Mouse (Mus musculus): ENCODE results near the gene Gm20605. TPM values are rescaled to one million over a fixed set of nuclear protein-coding genes. Genes with fewer than 3 reads are reported as not detected.

The Gm20605 gene
- polyA plus RNA-seq, 1 experiment, result 3.3 TPM

DNA sequence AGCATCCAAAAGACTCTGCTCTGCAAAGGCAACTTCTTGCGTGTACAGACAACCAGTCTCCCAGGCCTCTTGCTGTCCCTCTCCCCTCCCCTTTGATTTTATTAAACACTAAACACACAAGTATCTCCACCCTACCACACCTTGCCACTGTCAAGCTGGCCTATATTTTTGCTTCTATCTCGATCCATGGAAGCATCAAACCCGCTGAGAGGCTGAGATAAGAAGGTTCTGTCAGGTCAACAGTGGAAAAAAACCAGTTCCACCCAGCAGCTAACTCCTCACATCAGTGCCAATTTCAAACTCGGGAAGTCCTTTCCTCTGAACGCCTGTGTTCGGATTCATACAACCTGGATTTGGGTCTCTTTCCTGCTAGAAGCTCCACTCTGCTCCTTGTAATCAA lies 44.0 kb downstream of the Gm20605 start:
- TF ChIP-seq REST (IDR thresholded peaks at IDR 0.05; ENCODE audit: insufficient read depth, insufficient read length) (no peak), MAX (IDR thresholded peaks at IDR 0.05; ENCODE audit: low read depth) (no peak), USF1 (IDR thresholded peaks at IDR 0.05; ENCODE audit: low read depth) (no peak), E2F4 (IDR thresholded peaks at IDR 0.05; ENCODE audit: insufficient read depth) (no peak)

DNA sequence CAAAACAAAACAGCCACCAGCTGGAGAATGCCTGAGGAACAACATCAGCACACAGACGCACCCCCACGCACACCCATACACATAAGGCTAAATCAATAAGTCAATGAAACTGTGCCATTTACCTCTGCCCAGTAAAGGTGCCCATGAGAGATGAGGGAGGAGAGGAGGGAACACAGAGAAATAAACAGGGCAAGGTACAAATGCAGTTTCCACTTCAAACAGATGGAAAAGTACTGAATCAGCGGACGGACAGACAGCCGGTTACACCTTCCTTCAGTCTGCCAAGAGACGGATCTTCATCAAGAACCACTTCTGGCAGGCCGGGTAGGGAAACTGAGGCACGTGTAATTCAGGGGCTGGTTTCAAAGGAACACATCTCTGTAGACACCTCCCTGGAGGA lies 45.8 kb downstream of the Gm20605 start:
- Histone ChIP-seq H3K4me3 (no peak overlapping the region), H3K27me3 (ENCODE audit: control insufficient read depth, insufficient read depth, insufficient read length) (no peaks in the 10 kb centered on the region), H3K4me2 (ENCODE audit: low read depth) (no peak overlapping the region), H3ac (ENCODE audit: control insufficient read depth, insufficient read length) (no peak overlapping the region), H3K36me3 (ENCODE audit: control insufficient read depth, insufficient read depth) (no peaks in the 10 kb centered on the region), H3K79me2 (ENCODE audit: control insufficient read depth, insufficient read depth) (peaks cover 9% of the 10 kb centered on the region)
- TF ChIP-seq USF1 (IDR thresholded peaks at IDR 0.05; ENCODE audit: low read depth) (no peak), POLR2A (IDR thresholded peaks at IDR 0.05; ENCODE audit: insufficient read length, low read depth) (no peak), SRF (IDR thresholded peaks at IDR 0.05; ENCODE audit: control insufficient read depth, insufficient read length, low read depth) (no peak), CEBPB (IDR thresholded peaks at IDR 0.05; ENCODE audit: insufficient read depth, poor library complexity, severe bottlenecking) (no peak), E2F4 (IDR thresholded peaks at IDR 0.05; ENCODE audit: insufficient read depth) (no peak), TCF3 (IDR thresholded peaks at IDR 0.05; ENCODE audit: insufficient read length, low read depth) (no peak), MAX (IDR thresholded peaks at IDR 0.05; ENCODE audit: low read depth) (no peak), TCF12 (IDR thresholded peaks at IDR 0.05; ENCODE audit: insufficient read depth, poor library complexity, severe bottlenecking) (no peak), POLR2AphosphoS2 (IDR thresholded peaks at IDR 0.05; ENCODE audit: insufficient read length, low read depth) (no peak), MYOG (IDR thresholded peaks at IDR 0.05; ENCODE audit: control insufficient read depth in 1 of 3, insufficient read depth in 1 of 3, insufficient read length in 2 of 3, low read depth in 2 of 3) (no peak), MYOD1 (IDR thresholded peaks at IDR 0.05; ENCODE audit: control insufficient read depth in 1 of 3, insufficient read length in 2 of 3, low read depth in 2 of 3) (no peak), REST (IDR thresholded peaks at IDR 0.05; ENCODE audit: insufficient read depth, insufficient read length) (no peak)

More for the DNA sequence above, 44.0 kb downstream of the Gm20605 start:
- no peak overlapping the region for H3ac ChIP-seq (ENCODE audit: control insufficient read depth, insufficient read length)
- no peak overlapping the region for H3K4me2 ChIP-seq (ENCODE audit: low read depth)
- H3K27me3 ChIP-seq (ENCODE audit: control insufficient read depth, insufficient read depth, insufficient read length), result no peaks in the 10 kb centered on the region
- H3K4me3 ChIP-seq, result no peak overlapping the region
- H3K79me2 ChIP-seq (ENCODE audit: control insufficient read depth, insufficient read depth), result peaks cover 14% of the 10 kb centered on the region
- no peaks in the 10 kb centered on the region for H3K36me3 ChIP-seq (ENCODE audit: control insufficient read depth, insufficient read depth)

DNA sequence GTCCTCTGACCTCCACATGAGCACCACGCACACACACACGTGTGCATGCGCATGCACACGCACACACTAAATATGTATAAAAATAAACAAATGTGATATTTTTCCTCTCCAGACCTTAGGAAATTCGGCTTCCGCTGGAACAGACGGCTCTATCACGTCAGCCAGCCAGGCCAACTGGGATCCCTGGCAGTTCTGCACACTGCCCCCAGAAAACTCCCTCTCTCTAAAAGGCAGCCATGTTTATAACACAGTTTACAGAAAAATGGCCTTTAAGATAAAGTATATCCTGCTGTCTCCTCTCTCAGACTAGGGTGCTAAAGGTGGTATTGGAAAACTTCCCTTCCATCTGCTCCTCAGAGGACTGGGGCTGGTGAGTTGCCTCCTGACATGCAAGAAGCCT lies 48.9 kb downstream of the Gm20605 start:
- H3K79me2 ChIP-seq (ENCODE audit: control insufficient read depth, insufficient read depth), result peaks cover 22% of the 10 kb centered on the region
- H3K4me2 ChIP-seq (ENCODE audit: low read depth), result no peak overlapping the region
- no peak overlapping the region for H3ac ChIP-seq (ENCODE audit: control insufficient read depth, insufficient read length)
- H3K27me3 ChIP-seq (ENCODE audit: control insufficient read depth, insufficient read depth, insufficient read length), result no peaks in the 10 kb centered on the region
- TF ChIP-seq POLR2A (IDR thresholded peaks at IDR 0.05; ENCODE audit: insufficient read length, low read depth) (no peak), TCF12 (IDR thresholded peaks at IDR 0.05; ENCODE audit: insufficient read depth, poor library complexity, severe bottlenecking) (no peak), REST (IDR thresholded peaks at IDR 0.05; ENCODE audit: insufficient read depth, insufficient read length) (no peak), MYOD1 (IDR thresholded peaks at IDR 0.05; ENCODE audit: control insufficient read depth in 1 of 3, insufficient read length in 2 of 3, low read depth in 2 of 3) (no peak), E2F4 (IDR thresholded peaks at IDR 0.05; ENCODE audit: insufficient read depth) (no peak), CEBPB (IDR thresholded peaks at IDR 0.05; ENCODE audit: insufficient read depth, poor library complexity, severe bottlenecking) (no peak), TCF3 (IDR thresholded peaks at IDR 0.05; ENCODE audit: insufficient read length, low read depth) (no peak), POLR2AphosphoS2 (IDR thresholded peaks at IDR 0.05; ENCODE audit: insufficient read length, low read depth) (no peak), MYOG (IDR thresholded peaks at IDR 0.05; ENCODE audit: control insufficient read depth in 1 of 3, insufficient read depth in 1 of 3, insufficient read length in 2 of 3, low read depth in 2 of 3) (no peak), MAX (IDR thresholded peaks at IDR 0.05; ENCODE audit: low read depth) (no peak), USF1 (IDR thresholded peaks at IDR 0.05; ENCODE audit: low read depth) (no peak), SRF (IDR thresholded peaks at IDR 0.05; ENCODE audit: control insufficient read depth, insufficient read length, low read depth) (no peak)
- no peak overlapping the region for H3K4me3 ChIP-seq
- no peaks in the 10 kb centered on the region for H3K36me3 ChIP-seq (ENCODE audit: control insufficient read depth, insufficient read depth)

DNA sequence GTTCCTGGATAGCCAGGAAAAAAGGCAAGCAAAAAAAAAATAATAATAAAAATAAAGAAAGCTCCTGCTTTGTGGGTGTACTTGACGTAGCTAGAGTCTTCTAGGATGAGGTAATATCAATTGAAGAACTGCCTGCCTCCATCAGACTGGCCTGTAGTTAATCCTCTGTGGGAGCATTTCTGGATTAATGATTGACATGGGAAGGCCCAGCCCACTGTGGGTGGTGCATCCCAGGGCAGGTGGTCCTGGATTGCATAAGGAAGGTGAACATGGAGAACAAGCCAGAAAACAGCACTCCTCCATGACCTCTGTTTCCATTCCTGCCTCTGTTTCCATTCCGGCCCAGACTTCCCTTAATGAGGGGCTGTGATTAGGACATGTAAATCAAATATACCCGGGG lies 49.8 kb downstream of the Gm20605 start:
- no peak overlapping the region for H3ac ChIP-seq (ENCODE audit: control insufficient read depth, insufficient read length)
- H3K27me3 ChIP-seq (ENCODE audit: control insufficient read depth, insufficient read depth, insufficient read length), result no peaks in the 10 kb centered on the region
- no peak overlapping the region for H3K4me2 ChIP-seq (ENCODE audit: low read depth)
- TF ChIP-seq USF1 (IDR thresholded peaks at IDR 0.05; ENCODE audit: low read depth) (no peak), REST (IDR thresholded peaks at IDR 0.05; ENCODE audit: insufficient read depth, insufficient read length) (no peak), CEBPB (IDR thresholded peaks at IDR 0.05; ENCODE audit: insufficient read depth, poor library complexity, severe bottlenecking) (no peak), POLR2AphosphoS2 (IDR thresholded peaks at IDR 0.05; ENCODE audit: insufficient read length, low read depth) (no peak), MYOG (IDR thresholded peaks at IDR 0.05; ENCODE audit: control insufficient read depth in 1 of 3, insufficient read depth in 1 of 3, insufficient read length in 2 of 3, low read depth in 2 of 3) (no peak), TCF12 (IDR thresholded peaks at IDR 0.05; ENCODE audit: insufficient read depth, poor library complexity, severe bottlenecking) (no peak), MAX (IDR thresholded peaks at IDR 0.05; ENCODE audit: low read depth) (no peak), MYOD1 (IDR thresholded peaks at IDR 0.05; ENCODE audit: control insufficient read depth in 1 of 3, insufficient read length in 2 of 3, low read depth in 2 of 3) (no peak), POLR2A (IDR thresholded peaks at IDR 0.05; ENCODE audit: insufficient read length, low read depth) (no peak), SRF (IDR thresholded peaks at IDR 0.05; ENCODE audit: control insufficient read depth, insufficient read length, low read depth) (no peak), TCF3 (IDR thresholded peaks at IDR 0.05; ENCODE audit: insufficient read length, low read depth) (no peak)
- H3K79me2 ChIP-seq (ENCODE audit: control insufficient read depth, insufficient read depth), result peaks cover 23% of the 10 kb centered on the region
- H3K4me3 ChIP-seq, result no peak overlapping the region
- H3K36me3 ChIP-seq (ENCODE audit: control insufficient read depth, insufficient read depth), result no peaks in the 10 kb centered on the region

DNA sequence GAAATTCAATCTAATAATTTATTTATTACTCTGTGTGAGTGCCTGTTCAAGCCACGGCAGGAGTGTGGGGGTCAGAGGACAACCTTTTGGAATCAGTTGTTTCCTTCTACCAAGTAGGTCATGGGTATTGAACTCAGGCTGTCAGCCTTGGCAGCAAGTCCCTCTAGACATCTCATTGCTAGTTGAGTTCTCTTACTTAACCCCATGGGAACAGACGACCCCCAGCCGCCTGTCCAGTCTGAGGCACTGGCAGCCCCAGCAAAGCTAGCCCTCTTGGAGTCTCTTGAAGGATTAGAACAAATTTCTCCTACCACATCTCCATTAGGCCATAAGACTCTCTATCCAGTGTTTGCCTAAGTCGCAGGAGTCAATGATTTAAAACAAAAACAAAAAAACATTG lies 50.8 kb downstream of the Gm20605 start:
- no peak overlapping the region for H3K4me2 ChIP-seq (ENCODE audit: low read depth)
- peaks cover 26% of the 10 kb centered on the region for H3K79me2 ChIP-seq (ENCODE audit: control insufficient read depth, insufficient read depth)
- no peaks in the 10 kb centered on the region for H3K36me3 ChIP-seq (ENCODE audit: control insufficient read depth, insufficient read depth)
- TF ChIP-seq TCF3 (IDR thresholded peaks at IDR 0.05; ENCODE audit: insufficient read length, low read depth) (no peak), MAX (IDR thresholded peaks at IDR 0.05; ENCODE audit: low read depth) (no peak), MYOG (IDR thresholded peaks at IDR 0.05; ENCODE audit: control insufficient read depth in 1 of 3, insufficient read depth in 1 of 3, insufficient read length in 2 of 3, low read depth in 2 of 3) (no peak), TCF12 (IDR thresholded peaks at IDR 0.05; ENCODE audit: insufficient read depth, poor library complexity, severe bottlenecking) (no peak), POLR2A (IDR thresholded peaks at IDR 0.05; ENCODE audit: insufficient read length, low read depth) (no peak), SRF (IDR thresholded peaks at IDR 0.05; ENCODE audit: control insufficient read depth, insufficient read length, low read depth) (no peak), USF1 (IDR thresholded peaks at IDR 0.05; ENCODE audit: low read depth) (no peak), POLR2AphosphoS2 (IDR thresholded peaks at IDR 0.05; ENCODE audit: insufficient read length, low read depth) (no peak), E2F4 (IDR thresholded peaks at IDR 0.05; ENCODE audit: insufficient read depth) (no peak), CEBPB (IDR thresholded peaks at IDR 0.05; ENCODE audit: insufficient read depth, poor library complexity, severe bottlenecking) (no peak), MYOD1 (IDR thresholded peaks at IDR 0.05; ENCODE audit: control insufficient read depth in 1 of 3, insufficient read length in 2 of 3, low read depth in 2 of 3) (no peak), REST (IDR thresholded peaks at IDR 0.05; ENCODE audit: insufficient read depth, insufficient read length) (no peak)
- no peak overlapping the region for H3ac ChIP-seq (ENCODE audit: control insufficient read depth, insufficient read length)
- H3K27me3 ChIP-seq (ENCODE audit: control insufficient read depth, insufficient read depth, insufficient read length), result no peaks in the 10 kb centered on the region
- H3K4me3 ChIP-seq, result no peak overlapping the region

Measured in myocyte (in vitro differentiated cells).